Mouse (Mus musculus) neural tube, embryonic 10.5 days (tissue): ENCODE results near the gene Ahcyl1.

Experiments used
- DNase-seq: peaks from one replicate; pipeline ENCODE4 v3.0.0-alpha.2; 2017; ENCODE audit warnings: low spot score; ENCODE audit errors: extremely low spot score

Ahcyl1 gene

DNA sequence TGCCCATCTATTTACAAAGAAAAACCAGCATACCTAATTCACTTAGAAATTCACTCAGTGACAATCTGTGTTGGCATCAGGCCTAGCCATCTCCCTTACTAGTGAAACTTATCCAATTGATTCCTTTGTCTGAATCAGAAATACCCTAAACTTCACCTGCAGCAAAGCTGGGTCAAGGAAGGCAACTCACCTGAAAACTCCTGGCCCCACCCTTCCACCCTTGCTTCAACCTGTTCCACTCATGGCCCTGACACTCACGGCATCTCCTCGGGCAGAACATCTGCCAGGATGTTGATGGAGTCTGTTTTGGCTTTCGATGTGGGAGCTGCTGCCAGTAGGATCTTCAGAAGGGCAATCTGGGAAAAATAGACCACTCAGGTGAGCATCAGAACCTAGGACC is 78.6 kb downstream of the Ahcyl1 start:
- no peak for DNase-seq
